Mouse (Mus musculus): ENCODE measurements at regions not wholly inside any gene's neighbourhood (a gene's known extent, or its start where the extent isn't known, plus 50 kb on each side); places are given as distances from the start of the nearest gene placed in this dataset.

DNA sequence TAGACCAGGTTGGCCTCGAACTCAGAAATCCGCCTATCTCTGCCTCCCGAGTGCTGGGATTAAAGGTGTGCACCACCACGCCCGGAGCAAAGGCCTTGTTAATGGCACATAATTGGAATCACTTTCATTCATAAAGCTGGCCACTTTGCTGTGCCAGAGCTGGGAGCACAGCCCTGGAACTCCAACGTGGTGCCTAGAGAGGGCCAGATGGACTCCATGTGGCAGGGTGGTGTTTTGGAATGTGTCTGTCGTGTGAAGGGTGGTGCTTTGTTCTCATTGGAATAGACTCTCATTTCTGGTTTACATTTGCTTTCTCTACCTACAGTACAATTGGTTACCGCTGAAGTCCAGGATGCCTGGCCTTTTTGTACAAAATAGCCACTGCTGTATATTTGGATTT is 150.2 kb downstream of the Cartpt start:
- TF ChIP-seq POLR2A (IDR thresholded peaks at IDR 0.05; ENCODE audit: control insufficient read depth, low read depth, low read length): no peak
- TF ChIP-seq CTCF (IDR thresholded peaks at IDR 0.05; ENCODE audit: control insufficient read depth, insufficient read depth, insufficient replicate concordance, low read depth, low read length): no peak
- H3K4me3 ChIP-seq (ENCODE audit: control insufficient read depth, low read depth, low read length): no peak overlapping the region
- no peak overlapping the region for H3K27ac ChIP-seq (ENCODE audit: control insufficient read depth, insufficient read depth, low read depth, low read length)
- no peaks in the 10 kb centered on the region for H3K4me1 ChIP-seq (ENCODE audit: control insufficient read depth, insufficient read depth, low read length)
- H3K36me3 ChIP-seq (ENCODE audit: control insufficient read depth, insufficient read depth, low read length): no peaks in the 10 kb centered on the region
- H3K27me3 ChIP-seq (ENCODE audit: control insufficient read depth, insufficient read depth, low read length): no peaks in the 10 kb centered on the region

DNA sequence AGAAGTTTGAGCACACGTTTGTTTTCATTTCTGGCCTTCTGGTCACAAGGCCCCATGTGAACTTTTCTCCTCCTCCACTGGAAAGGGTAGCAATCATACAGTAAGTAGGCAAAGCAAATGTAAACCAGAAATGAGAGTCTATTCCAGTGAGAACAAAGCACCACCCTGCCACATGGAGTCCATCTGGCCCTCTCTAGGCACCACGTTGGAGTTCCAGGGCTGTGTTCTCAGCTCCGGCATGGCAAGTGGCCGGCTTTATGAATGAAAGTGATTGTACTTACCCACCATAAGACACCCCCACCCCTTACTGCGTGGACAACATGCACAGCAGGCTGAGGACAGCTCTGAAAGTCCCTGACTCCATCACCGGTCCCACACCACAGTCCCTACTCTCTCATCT is 151.5 kb downstream of the Cartpt start:
- no peak overlapping the region for H3K27ac ChIP-seq (ENCODE audit: control insufficient read depth, insufficient read depth, low read depth, low read length)
- no peak for TF ChIP-seq CTCF (IDR thresholded peaks at IDR 0.05; ENCODE audit: control insufficient read depth, insufficient read depth, insufficient replicate concordance, low read depth, low read length)
- no peak for TF ChIP-seq POLR2A (IDR thresholded peaks at IDR 0.05; ENCODE audit: control insufficient read depth, low read depth, low read length)
- H3K27me3 ChIP-seq (ENCODE audit: control insufficient read depth, insufficient read depth, low read length): no peaks in the 10 kb centered on the region
- no peaks in the 10 kb centered on the region for H3K36me3 ChIP-seq (ENCODE audit: control insufficient read depth, insufficient read depth, low read length)
- H3K4me3 ChIP-seq (ENCODE audit: control insufficient read depth, low read depth, low read length): no peak overlapping the region
- no peaks in the 10 kb centered on the region for H3K4me1 ChIP-seq (ENCODE audit: control insufficient read depth, insufficient read depth, low read length)

DNA sequence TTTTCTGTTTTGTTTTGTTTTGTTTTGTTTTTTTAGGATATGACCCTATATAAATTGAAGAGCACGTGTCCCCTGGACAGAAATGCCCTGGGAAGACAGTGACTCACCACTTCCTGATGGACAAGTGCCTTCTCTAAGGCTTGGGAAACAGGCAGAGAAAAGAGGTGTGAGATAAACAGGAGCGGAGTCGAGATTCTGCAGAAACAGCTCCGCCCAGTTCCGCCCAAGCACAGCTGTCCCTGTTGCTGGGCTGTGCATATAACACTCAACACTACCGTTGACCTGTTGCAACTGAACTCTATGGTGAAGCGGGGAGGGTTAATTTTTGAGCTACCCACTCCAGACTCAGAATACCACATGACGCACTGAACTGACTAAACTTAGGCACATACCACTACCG is 152.8 kb downstream of the Cartpt start:
- H3K27me3 ChIP-seq (ENCODE audit: control insufficient read depth, insufficient read depth, low read length): no peaks in the 10 kb centered on the region
- TF ChIP-seq CTCF (IDR thresholded peaks at IDR 0.05; ENCODE audit: control insufficient read depth, insufficient read depth, insufficient replicate concordance, low read depth, low read length) (no peak), POLR2A (IDR thresholded peaks at IDR 0.05; ENCODE audit: control insufficient read depth, low read depth, low read length) (no peak)
- H3K4me1 ChIP-seq (ENCODE audit: control insufficient read depth, insufficient read depth, low read length): no peaks in the 10 kb centered on the region
- H3K27ac ChIP-seq (ENCODE audit: control insufficient read depth, insufficient read depth, low read depth, low read length): no peak overlapping the region
- H3K4me3 ChIP-seq (ENCODE audit: control insufficient read depth, low read depth, low read length): no peak overlapping the region
- no peaks in the 10 kb centered on the region for H3K36me3 ChIP-seq (ENCODE audit: control insufficient read depth, insufficient read depth, low read length)

DNA sequence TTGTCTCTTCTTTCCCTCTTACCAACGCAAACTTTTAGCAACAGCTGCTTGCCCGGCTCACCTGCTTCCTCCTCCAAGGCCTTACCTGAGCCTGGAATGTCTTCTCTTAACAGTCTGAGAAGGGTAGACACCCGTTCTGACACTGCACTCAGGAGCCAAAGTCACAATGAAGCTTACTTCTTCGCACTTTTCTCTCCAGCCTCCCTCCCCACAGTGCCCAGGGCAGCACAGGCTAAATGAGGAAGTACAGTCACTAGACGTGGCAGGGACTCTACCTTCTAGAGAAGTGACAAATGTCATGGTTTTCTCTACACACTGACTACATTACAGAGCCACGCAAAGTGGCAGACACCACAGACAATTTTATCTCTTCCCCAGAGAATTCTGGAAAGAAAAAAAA is 155.4 kb downstream of the Cartpt start:
- Histone ChIP-seq H3K4me3 (ENCODE audit: control insufficient read depth, low read depth, low read length) (no peak overlapping the region), H3K36me3 (ENCODE audit: control insufficient read depth, insufficient read depth, low read length) (no peaks in the 10 kb centered on the region), H3K27me3 (ENCODE audit: control insufficient read depth, insufficient read depth, low read length) (no peaks in the 10 kb centered on the region), H3K4me1 (ENCODE audit: control insufficient read depth, insufficient read depth, low read length) (no peaks in the 10 kb centered on the region), H3K27ac (ENCODE audit: control insufficient read depth, insufficient read depth, low read depth, low read length) (no peak overlapping the region)
- no peak for TF ChIP-seq POLR2A (IDR thresholded peaks at IDR 0.05; ENCODE audit: control insufficient read depth, low read depth, low read length)
- TF ChIP-seq CTCF (IDR thresholded peaks at IDR 0.05; ENCODE audit: control insufficient read depth, insufficient read depth, insufficient replicate concordance, low read depth, low read length): no peak

DNA sequence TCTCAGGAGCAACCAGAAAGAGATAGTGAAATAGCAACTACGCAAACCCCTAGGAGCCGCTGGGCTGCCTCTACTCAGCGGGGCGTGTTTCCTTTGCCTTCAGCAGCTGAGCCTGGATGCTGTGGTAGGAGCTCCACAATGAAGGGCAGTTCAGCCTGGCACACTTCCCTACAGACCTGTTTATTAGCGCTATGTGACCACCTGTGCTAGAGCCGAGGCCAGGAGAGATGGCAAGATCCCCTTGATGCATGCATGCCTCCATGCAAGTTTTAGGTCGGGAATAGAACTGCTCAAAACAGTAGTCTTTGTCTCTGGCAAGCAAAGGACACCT is 156.1 kb downstream of the Cartpt start:
- H3K27me3 ChIP-seq (ENCODE audit: control insufficient read depth, insufficient read depth, low read length): no peaks in the 10 kb centered on the region
- H3K4me3 ChIP-seq (ENCODE audit: control insufficient read depth, low read depth, low read length): no peak overlapping the region
- no peak overlapping the region for H3K27ac ChIP-seq (ENCODE audit: control insufficient read depth, insufficient read depth, low read depth, low read length)
- TF ChIP-seq POLR2A (IDR thresholded peaks at IDR 0.05; ENCODE audit: control insufficient read depth, low read depth, low read length) (no peak), CTCF (IDR thresholded peaks at IDR 0.05; ENCODE audit: control insufficient read depth, insufficient read depth, insufficient replicate concordance, low read depth, low read length) (no peak)
- H3K4me1 ChIP-seq (ENCODE audit: control insufficient read depth, insufficient read depth, low read length): no peaks in the 10 kb centered on the region
- no peaks in the 10 kb centered on the region for H3K36me3 ChIP-seq (ENCODE audit: control insufficient read depth, insufficient read depth, low read length)

DNA sequence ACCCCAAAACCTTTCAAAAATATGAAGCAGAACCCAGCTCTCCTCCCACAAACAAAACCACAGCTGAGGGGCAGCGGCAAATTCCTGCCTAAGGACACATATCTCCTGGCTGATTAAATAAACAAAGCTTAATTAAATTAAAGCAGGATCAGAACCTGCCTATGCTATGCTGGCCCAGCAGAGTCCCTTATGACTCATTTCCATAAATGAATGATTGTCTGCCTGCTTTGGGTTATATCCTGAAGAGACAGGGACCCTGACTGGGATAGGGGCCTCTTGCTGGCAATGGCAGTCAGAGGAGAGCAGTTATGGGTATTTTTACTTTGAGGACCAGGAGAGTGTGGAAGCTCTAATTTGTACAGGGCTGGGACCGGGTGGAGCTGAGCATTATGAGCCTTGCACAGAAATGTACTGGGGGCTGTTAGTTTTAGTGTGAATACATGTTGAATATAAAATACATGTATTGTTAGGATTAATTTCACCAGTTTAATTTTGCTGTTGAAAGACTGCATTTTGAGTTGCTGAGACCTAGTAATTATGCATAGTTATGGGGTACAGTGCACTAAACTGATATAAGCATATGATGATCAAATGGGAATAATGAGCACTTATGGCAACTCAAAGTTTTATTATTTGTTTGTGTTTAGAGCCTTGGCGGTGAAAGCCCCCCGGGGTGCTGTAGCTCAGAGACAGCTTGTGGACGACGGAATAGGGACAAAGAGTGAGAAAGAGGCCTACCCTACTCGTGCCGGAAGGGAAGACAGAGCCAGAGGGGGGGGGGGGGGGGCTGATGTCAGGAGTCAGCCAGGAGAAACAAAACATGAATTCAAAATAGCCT is 156.7 kb downstream of the Cartpt start:
- Histone ChIP-seq H3K27ac (ENCODE audit: control insufficient read depth, insufficient read depth, low read depth, low read length) (no peak overlapping the region), H3K4me3 (ENCODE audit: control insufficient read depth, low read depth, low read length) (no peak overlapping the region)

DNA sequence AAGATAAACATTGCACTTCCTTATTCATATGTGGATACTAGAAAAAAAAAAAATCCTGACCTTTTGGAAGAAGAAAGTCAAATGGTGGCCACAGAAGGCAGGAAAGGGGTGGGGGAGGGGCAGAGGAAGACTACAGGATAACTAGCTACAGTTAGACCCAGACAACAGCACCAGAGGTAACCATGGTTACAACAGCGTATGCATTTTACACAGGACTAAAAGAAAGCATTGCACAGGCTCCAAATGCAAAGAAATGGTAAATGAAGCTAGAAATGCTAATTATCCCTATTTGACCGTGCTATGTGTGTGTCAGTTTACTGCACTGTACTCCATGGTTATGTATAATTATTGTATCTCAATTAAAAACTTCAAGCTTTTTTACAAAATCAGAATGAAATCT is 158.4 kb downstream of the Cartpt start:
- H3K36me3 ChIP-seq (ENCODE audit: control insufficient read depth, insufficient read depth, low read length): no peaks in the 10 kb centered on the region
- H3K27ac ChIP-seq (ENCODE audit: control insufficient read depth, insufficient read depth, low read depth, low read length): no peak overlapping the region
- TF ChIP-seq CTCF (IDR thresholded peaks at IDR 0.05; ENCODE audit: control insufficient read depth, insufficient read depth, insufficient replicate concordance, low read depth, low read length) (no peak), POLR2A (IDR thresholded peaks at IDR 0.05; ENCODE audit: control insufficient read depth, low read depth, low read length) (no peak)
- no peaks in the 10 kb centered on the region for H3K27me3 ChIP-seq (ENCODE audit: control insufficient read depth, insufficient read depth, low read length)
- H3K4me1 ChIP-seq (ENCODE audit: control insufficient read depth, insufficient read depth, low read length): no peaks in the 10 kb centered on the region
- H3K4me3 ChIP-seq (ENCODE audit: control insufficient read depth, low read depth, low read length): no peak overlapping the region

More for the DNA sequence above, 156.7 kb downstream of the Cartpt start:
- H3K36me3 ChIP-seq (ENCODE audit: control insufficient read depth, insufficient read depth, low read length): no peaks in the 10 kb centered on the region
- no peaks in the 10 kb centered on the region for H3K4me1 ChIP-seq (ENCODE audit: control insufficient read depth, insufficient read depth, low read length)
- no peak for TF ChIP-seq POLR2A (IDR thresholded peaks at IDR 0.05; ENCODE audit: control insufficient read depth, low read depth, low read length)
- no peak for TF ChIP-seq CTCF (IDR thresholded peaks at IDR 0.05; ENCODE audit: control insufficient read depth, insufficient read depth, insufficient replicate concordance, low read depth, low read length)
- H3K27me3 ChIP-seq (ENCODE audit: control insufficient read depth, insufficient read depth, low read length): no peaks in the 10 kb centered on the region

All from testis, adult 2 months (tissue).